Mouse (Mus musculus): ENCODE data around the gene Serpina3j. TPM values are rescaled to one million over a fixed set of nuclear protein-coding genes. Genes with fewer than 3 reads are reported as not detected.

Serpina3j gene
- not detected for total RNA-seq (2023)

DNA sequence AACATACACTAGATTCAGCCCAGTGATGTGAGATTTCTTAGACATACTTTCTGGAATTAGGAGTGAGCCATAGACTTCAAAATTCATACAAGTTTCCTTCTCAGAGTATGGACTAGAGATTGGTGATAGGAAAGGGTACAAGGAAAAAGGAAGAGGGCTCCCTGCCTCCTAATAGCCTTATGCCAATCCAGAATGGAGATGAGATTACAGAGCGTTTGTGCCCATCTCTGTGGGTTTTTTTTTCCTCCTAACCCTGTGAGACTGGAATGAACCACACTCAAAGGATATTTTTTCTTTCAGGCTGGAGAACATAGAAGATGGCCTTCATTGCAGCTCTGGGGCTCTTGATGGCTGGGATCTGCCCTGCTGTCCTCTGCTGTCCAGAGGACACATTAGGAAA, at the start of gene Serpina3j:
TSS of gene Serpina3j (plus strand) at position 301 of the 400 bp plus-strand sequence.

DNA sequence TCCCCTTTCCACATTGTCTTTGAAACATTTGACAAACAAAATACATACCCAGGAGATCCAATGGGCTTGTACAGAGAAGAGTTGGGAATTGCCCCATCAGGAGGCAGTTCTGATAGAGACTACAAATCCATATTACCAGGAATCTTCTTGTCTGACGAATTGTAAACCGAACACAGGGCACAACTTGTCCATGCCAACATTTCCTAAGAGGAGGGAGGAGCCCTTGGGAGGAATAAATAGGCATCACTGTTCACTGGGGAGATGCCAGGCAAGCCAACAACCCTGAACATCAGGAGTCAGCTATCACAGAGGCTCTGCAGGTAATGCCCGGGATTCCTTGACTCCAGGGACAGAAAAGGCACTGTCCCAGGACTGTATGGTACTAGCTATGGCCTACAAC, 23.9 kb downstream of the Serpina3j start, which contains the start of the genes Serpina3k and Serpina3m:
TSS of gene Serpina3k (plus strand) at position 261 of the 400 bp plus-strand sequence.
TSS of gene Serpina3m (plus strand) at position 261 of the 400 bp plus-strand sequence.

Other genes with a start within 250 kb of the Serpina3j start
- gene Serpina5, start 213.4 kb upstream of the Serpina3j start, total RNA-seq (2023) = not detected
- not detected for gene Serpina3a, start 201.8 kb upstream of the Serpina3j start, total RNA-seq (2023)
- not detected for gene Serpina3b, start 186.6 kb upstream of the Serpina3j start, total RNA-seq (2023)
- gene Serpina3c, start 160.7 kb upstream of the Serpina3j start, total RNA-seq (2023) = not detected
- 1 to 10 TPM; 2.7 to 7.2 TPM for gene Serpina3f, start 100.0 kb upstream of the Serpina3j start, total RNA-seq (2023)
- 10 to 100 TPM; 29.4 to 49.8 TPM for gene Serpina3g, start 78.3 kb upstream of the Serpina3j start, total RNA-seq (2023)
- 1 to 10 TPM in 1 of 2 experiments, not detected in 1; 1.0 TPM for gene Serpina3i, start 51.4 kb upstream of the Serpina3j start, total RNA-seq (2023)
- not detected for gene Serpina3k, start 23.9 kb downstream of the Serpina3j start, total RNA-seq (2023)
- not detected for gene Serpina3m, start 23.9 kb downstream of the Serpina3j start, total RNA-seq (2023)
- gene Serpina3n, start 92.2 kb downstream of the Serpina3j start, total RNA-seq (2023) = not detected
- not detected for gene Gsc, start 158.8 kb downstream of the Serpina3j start, total RNA-seq (2023)